Mouse (Mus musculus) hindbrain, postnatal 0 days (tissue): ENCODE results near the gene Slc22a18. TPM values are rescaled to one million over a fixed set of nuclear protein-coding genes. Genes with fewer than 3 reads are reported as not detected.

Experiments
- ATAC-seq: fragments of 200-750 bp; cut with Nextera tagmentation; 2 replicates; pipeline ENCODE4 v1.8.0; 2017; ENCODE audit warnings: mild to moderate bottlenecking, moderate TSS enrichment, moderate library complexity
- DNase-seq: peaks from one replicate; pipeline ENCODE4 v3.0.0-alpha.2; 2015; ENCODE audit warnings: low spot score
- H3K27ac ChIP-seq: fragments of 300-500 bp; sonication (generic); 2 replicates; pipeline ENCODE4 v1.5.1; 2014; ENCODE audit warnings: mild to moderate bottlenecking
- H3K27me3 ChIP-seq: fragments of 300-500 bp; sonication (generic); 2 replicates; pipeline ENCODE4 v1.6.1; 2014; ENCODE audit warnings: low read length, mixed read lengths; ENCODE audit not compliant: insufficient read depth
- H3K36me3 ChIP-seq: fragments of 300-500 bp; sonication (generic); 2 replicates; pipeline ENCODE4 v1.6.1; 2014; ENCODE audit warnings: low read length, mixed read lengths; ENCODE audit not compliant: insufficient read depth
- H3K4me1 ChIP-seq: fragments of 300-500 bp; sonication (generic); 2 replicates; pipeline ENCODE4 v1.6.1; 2014; ENCODE audit warnings: antibody characterized with exemption, low read length, mixed read lengths; ENCODE audit not compliant: insufficient read depth
- H3K4me2 ChIP-seq: fragments of 300-500 bp; sonication (generic); 2 replicates; pipeline ENCODE4 v1.6.1; 2014; ENCODE audit warnings: low read depth, mild to moderate bottlenecking, low read length, moderate library complexity, mixed read lengths
- H3K4me3 ChIP-seq: fragments of 300-500 bp; sonication (generic); 2 replicates; pipeline ENCODE4 v1.5.1; 2014; ENCODE audit warnings: low read length
- H3K9ac ChIP-seq: fragments of 300-500 bp; sonication (generic); replicated peaks from 2 replicates; pipeline ENCODE4 v1.6.1; 2014; ENCODE audit warnings: mild to moderate bottlenecking, low read length, moderate library complexity, mixed read lengths
- H3K9me3 ChIP-seq: fragments of 300-500 bp; sonication (generic); 2 replicates; pipeline ENCODE4 v1.6.1; 2016; ENCODE audit warnings: low read length, mixed read lengths
- CTCF ChIP-seq: IDR thresholded peaks from 2 replicates; pipeline ENCODE4 v1.5.1; 2016; ENCODE audit warnings: antibody characterized with exemption, control low read depth, low read depth
- WGBS: fragments of 180-500 bp; shearing (Covaris S2); extraction: QIAGEN DNeasy Blood & Tissue Kit; methylation state at CpG from one replicate; pipeline ENCODE4 v1.1.7; 2014; 5-methylcytosine and 5-hydroxymethylcytosine counted together
- polyA plus RNA-seq: library from polyadenylated mRNA; unstranded; fragments of >200 nt; fragmentation: Nextera tagmentation; extraction: Ambion mirVana; gene quantifications from 2 replicates; pipeline ENCODE4 v1.2.1, GENCODE M21; 2015
- total RNA-seq: library from RNA; depleted of rRNA; stranded (reverse); fragments of >200 nt; gene quantifications from 2 replicates; pipeline ENCODE4 v1.2.3, GENCODE M21; 2014

Slc22a18 gene
- total and polyA plus RNA-seq, 2 experiments from 2014 or later = 0.58 to 0.90 TPM

DNA sequence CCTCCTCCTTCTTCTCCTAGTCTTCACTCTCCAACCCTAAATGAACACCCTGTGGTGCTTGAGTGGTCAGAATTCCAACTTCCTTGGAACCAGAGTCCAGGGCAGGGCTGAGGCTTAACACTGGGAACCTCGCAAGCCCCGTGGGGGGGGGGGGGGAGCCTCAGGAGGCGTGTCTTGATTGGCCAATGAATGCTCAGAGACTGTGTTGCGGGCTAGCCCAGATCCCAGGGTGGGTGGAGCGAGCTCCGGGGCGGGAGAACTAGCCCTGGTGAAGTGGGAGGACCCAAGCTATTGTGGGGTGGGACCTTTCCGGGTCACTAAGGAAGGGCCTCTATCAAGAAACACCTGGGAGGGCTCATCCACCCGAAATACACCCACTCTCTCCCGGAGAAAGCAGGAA lies 1.3 kb downstream of the Slc22a18 start:
- H3K9me3 ChIP-seq = no peaks in the 10 kb centered on the region
- 35% methylated on average over 10 of the region's 10 CpGs for WGBS
- H3K27me3 ChIP-seq = no peaks in the 10 kb centered on the region
- no peak overlapping the region for H3K4me2 ChIP-seq
- H3K4me3 ChIP-seq = no peak overlapping the region
- no peak for TF ChIP-seq CTCF
- H3K4me1 ChIP-seq = no peaks in the 10 kb centered on the region
- H3K9ac ChIP-seq = no peak overlapping the region
- H3K27ac ChIP-seq = no peak overlapping the region
- H3K36me3 ChIP-seq = no peaks in the 10 kb centered on the region
- DNase-seq = no peak
- no peak for ATAC-seq

DNA sequence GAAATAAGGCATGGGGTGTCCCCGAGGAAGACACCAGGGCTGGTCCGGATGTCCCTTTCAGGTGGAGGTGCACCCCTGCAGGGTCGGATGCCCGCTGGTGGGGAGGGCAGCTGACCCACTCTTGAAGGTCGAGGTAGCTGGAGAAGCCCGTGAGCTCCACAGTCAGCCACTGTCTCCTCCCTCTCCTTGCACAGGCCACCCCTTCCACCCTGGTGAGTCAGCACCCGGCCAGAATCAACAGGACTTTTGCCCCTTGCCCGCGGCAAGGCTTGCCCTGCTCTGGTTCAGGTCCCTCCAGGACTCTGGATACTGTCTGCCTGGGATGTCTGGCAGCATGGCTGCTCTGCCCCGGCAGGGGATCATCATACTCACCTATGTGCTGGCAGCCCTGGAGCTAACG lies 2.3 kb downstream of the Slc22a18 start:
- no peaks in the 10 kb centered on the region for H3K36me3 ChIP-seq
- H3K4me3 ChIP-seq = no peak overlapping the region
- ATAC-seq = no peak
- H3K4me1 ChIP-seq = no peaks in the 10 kb centered on the region
- H3K4me2 ChIP-seq = no peak overlapping the region
- 79% methylated on average over 11 of the region's 11 CpGs for WGBS
- no peaks in the 10 kb centered on the region for H3K9me3 ChIP-seq
- no peak overlapping the region for H3K27ac ChIP-seq
- H3K27me3 ChIP-seq = no peaks in the 10 kb centered on the region
- DNase-seq = no peak
- H3K9ac ChIP-seq = no peak overlapping the region
- TF ChIP-seq CTCF = no peak

DNA sequence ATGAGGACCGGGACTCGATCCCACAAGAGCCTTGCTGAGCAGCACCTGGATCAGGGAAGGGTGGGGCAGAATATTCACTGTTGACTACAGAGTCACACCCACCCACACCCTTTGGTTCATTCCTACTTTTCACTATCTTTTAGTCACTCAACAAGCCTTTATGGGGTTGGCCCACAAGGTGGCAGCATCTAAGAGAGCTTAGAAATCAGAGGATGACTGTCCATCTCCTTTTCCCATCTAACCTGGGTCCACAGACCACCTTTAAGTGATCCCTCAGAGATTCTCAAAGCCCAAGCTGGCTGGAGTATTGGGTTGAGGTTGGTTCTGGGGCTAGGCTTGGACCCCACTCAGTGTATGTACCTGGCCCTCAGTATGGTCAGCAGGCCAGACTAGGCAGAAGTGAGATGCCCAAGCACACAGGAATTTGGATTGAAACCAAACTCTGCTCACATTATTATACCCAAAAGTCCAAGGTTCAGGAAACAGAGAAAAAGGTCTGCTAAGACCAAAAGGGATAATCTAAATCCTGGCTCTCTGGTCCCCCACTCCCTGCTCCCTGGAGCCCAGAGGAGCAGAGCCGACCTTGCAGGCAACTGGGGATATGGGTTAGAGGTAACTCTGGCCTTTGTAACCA lies 3.3 kb downstream of the Slc22a18 start:
- WGBS = 86% methylated on average over 3 of the region's 3 CpGs
- no peak overlapping the region for H3K4me2 ChIP-seq

DNA sequence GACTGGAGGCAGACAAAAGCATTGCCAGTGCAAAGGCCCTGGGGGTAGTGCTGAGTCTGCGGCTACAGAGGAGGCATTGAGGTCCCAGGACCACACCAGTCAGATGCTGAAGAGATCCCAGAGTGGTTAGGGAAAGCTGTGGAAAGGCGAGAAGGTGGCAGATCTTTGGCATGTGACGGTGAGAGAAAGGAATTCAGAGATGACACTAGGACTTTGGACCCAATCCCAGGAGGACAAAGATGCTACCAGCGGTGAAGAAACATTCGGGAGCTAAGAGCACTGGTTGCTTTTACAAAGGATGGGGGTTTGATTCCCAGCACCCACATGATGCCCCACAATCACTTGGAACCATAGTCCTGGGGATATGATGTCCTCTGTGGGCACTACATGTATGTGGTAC lies 4.3 kb downstream of the Slc22a18 start:
- H3K4me1 ChIP-seq = no peaks in the 10 kb centered on the region
- no peak overlapping the region for H3K4me2 ChIP-seq
- H3K27ac ChIP-seq = no peak overlapping the region
- no peaks in the 10 kb centered on the region for H3K27me3 ChIP-seq
- no peak for ATAC-seq
- 84% methylated on average over 5 of the region's 5 CpGs for WGBS
- H3K9ac ChIP-seq = no peak overlapping the region
- DNase-seq = no peak
- H3K9me3 ChIP-seq = no peaks in the 10 kb centered on the region
- no peaks in the 10 kb centered on the region for H3K36me3 ChIP-seq
- TF ChIP-seq CTCF = no peak
- no peak overlapping the region for H3K4me3 ChIP-seq

More for the DNA sequence above, 3.3 kb downstream of the Slc22a18 start:
- no peaks in the 10 kb centered on the region for H3K36me3 ChIP-seq
- H3K4me3 ChIP-seq = no peak overlapping the region
- H3K9ac ChIP-seq = no peak overlapping the region
- ATAC-seq = no peak
- H3K27ac ChIP-seq = no peak overlapping the region
- no peak for DNase-seq
- no peak for TF ChIP-seq CTCF
- H3K4me1 ChIP-seq = no peaks in the 10 kb centered on the region
- H3K27me3 ChIP-seq = no peaks in the 10 kb centered on the region
- no peaks in the 10 kb centered on the region for H3K9me3 ChIP-seq

DNA sequence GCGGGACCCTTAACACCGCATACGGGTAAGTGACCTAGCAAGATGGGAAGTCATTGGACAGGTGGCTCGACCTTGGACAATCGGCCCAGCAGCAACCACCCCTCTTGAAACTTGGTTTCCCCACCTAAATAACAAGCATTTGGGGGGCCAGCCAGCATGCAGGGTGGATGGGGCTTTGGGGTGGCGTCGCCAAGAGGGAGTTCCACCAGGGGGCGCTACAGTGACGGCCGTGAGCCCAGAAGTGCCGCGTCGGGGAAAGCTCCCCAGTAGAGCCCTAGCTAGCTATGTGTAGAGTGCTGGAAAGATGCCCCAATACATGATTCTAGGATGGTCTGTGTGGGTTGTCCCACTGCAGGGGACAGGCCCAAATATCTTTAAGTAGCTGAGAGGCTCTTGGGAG lies 7.0 kb downstream of the Slc22a18 start:
- Histone ChIP-seq H3K27ac (no peak overlapping the region), H3K9ac (no peak overlapping the region), H3K4me3 (no peak overlapping the region), H3K4me1 (no peaks in the 10 kb centered on the region), H3K9me3 (no peaks in the 10 kb centered on the region), H3K4me2 (no peak overlapping the region), H3K36me3 (no peaks in the 10 kb centered on the region), H3K27me3 (no peaks in the 10 kb centered on the region)
- DNase-seq = peak; percentile 60
- peak; percentile 70 for TF ChIP-seq CTCF
- ATAC-seq = 0 out of 2 replicates have a peak, but pooled peaks have one; percentile 25
- WGBS = 38% methylated on average over 13 of the region's 13 CpGs

DNA sequence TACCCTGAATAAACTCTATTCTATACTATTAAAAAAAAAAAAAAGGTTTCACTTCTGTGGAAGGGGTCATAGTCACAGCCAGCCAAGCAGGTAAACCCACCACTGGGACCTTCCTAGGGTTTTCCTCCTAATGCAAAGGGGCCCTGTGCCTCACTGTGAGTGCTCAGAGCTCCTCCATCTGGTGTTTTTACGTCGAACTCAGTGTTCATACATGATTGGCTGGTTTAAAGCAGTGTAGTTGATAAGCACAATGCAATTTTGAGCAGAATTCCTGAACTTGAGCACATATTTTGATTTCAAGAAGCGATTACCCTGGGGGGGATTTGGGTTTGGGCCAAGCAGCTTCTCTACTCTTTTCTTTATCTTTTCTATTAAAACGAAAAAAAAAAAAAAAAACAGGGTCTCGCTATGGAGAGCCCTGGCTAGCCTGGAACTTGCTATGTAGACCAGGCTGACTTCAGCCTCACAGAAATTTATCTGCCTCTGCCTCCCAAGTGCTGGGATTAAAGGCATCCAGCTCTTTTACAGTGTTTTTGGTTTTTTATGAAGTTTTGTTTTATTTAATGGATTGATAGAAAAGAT lies 8.4 kb downstream of the Slc22a18 start:
- H3K4me1 ChIP-seq = no peaks in the 10 kb centered on the region
- H3K27me3 ChIP-seq = no peaks in the 10 kb centered on the region
- no peaks in the 10 kb centered on the region for H3K36me3 ChIP-seq
- no peak overlapping the region for H3K27ac ChIP-seq
- no peak for DNase-seq
- TF ChIP-seq CTCF = no peak
- no peak overlapping the region for H3K4me2 ChIP-seq
- H3K4me3 ChIP-seq = no peak overlapping the region
- H3K9ac ChIP-seq = no peak overlapping the region
- H3K9me3 ChIP-seq = no peaks in the 10 kb centered on the region
- WGBS = 57% methylated on average over 5 of the region's 5 CpGs
- ATAC-seq = no peak

DNA sequence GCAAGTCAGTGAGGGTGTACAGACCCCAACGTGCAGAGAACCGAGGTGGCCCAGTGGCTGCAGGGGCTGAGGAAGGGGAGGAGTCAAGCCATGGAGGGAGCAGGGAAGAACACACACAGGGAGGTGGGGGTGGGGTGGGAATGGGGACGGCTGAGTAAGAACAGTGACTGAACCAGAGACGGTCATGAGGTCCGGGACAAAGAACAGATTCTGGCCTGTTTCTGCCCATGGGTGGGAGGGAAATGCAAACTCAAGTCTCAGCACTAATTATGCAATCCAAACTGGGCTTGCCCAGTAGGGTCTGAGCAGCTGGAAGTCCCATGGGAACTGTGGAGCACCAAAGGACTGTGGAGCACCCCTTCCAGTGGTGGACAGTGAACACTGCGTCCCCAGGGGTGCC lies 9.0 kb downstream of the Slc22a18 start:
- H3K27ac ChIP-seq = no peak overlapping the region
- no peak for DNase-seq
- no peaks in the 10 kb centered on the region for H3K9me3 ChIP-seq
- no peak overlapping the region for H3K4me2 ChIP-seq
- H3K27me3 ChIP-seq = no peaks in the 10 kb centered on the region
- H3K4me3 ChIP-seq = no peak overlapping the region
- no peak for ATAC-seq
- no peaks in the 10 kb centered on the region for H3K4me1 ChIP-seq
- 18% methylated on average over 6 of the region's 6 CpGs for WGBS
- H3K9ac ChIP-seq = no peak overlapping the region
- no peaks in the 10 kb centered on the region for H3K36me3 ChIP-seq
- TF ChIP-seq CTCF = no peak
